Mouse (Mus musculus): ENCODE results near the gene D430019H16Rik.

DNA sequence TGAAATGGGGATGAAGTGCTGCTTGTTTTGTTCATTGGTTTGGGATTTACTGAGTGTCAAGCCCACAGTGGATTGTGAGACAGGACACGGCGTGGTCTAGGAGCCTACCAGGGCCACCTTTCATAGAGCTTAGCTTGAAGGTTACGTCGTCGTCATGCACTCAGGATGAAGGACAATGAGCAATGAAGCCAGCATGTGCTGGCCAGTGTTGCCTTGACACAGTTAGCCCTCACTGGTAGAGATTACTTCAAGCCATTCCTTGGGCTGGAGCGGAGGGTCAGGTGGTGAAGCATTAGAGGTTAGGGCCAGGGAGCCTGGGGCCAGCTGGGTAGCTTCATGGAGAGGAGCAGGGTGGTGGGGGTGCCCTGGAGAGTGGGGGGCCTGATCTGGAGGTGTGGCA is 5.1 kb downstream of the D430019H16Rik start:
- no peak for TF ChIP-seq CTCF (IDR thresholded peaks at IDR 0.05; ENCODE audit: borderline replicate concordance, extremely low read depth, insufficient read depth, insufficient read length)
- no peak for TF ChIP-seq POLR2A (IDR thresholded peaks at IDR 0.05; ENCODE audit: borderline replicate concordance, extremely low read depth, insufficient read depth, insufficient read length, poor library complexity, severe bottlenecking)

Data from brain, embryonic 14.5 days (tissue).